Mouse (Mus musculus): ENCODE results near the gene Zfp292.
A peak's percentile ranks its signal among the peaks of the same experiment; 100 is the strongest.

Gene Zfp292

DNA sequence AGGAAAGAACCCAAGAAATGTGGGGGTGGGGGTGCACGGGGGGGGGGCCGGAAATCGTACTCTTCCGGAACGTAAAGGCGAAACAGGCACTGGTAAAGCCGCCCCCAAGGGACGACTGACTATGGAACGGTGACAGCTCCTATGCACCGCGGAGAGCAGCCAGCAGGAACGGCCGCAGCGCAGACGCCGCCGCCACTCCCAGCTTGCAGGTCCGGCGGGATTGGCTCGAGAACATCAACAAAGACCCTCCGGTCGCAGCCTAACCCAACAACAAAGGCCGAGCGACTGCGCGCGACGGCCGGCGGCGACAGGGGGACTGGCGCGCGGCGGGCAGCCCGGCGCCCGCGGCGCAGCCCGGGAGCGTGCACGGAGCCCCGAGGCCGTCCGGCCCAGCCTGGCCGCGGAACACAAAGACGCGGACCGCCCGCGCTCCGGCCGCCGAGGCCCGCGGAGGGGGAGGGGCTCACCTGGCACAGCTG lies 430 bp downstream of the Zfp292 start:
- peak; percentile 79 for DNase-seq (ENCODE audit: low spot score)

DNA sequence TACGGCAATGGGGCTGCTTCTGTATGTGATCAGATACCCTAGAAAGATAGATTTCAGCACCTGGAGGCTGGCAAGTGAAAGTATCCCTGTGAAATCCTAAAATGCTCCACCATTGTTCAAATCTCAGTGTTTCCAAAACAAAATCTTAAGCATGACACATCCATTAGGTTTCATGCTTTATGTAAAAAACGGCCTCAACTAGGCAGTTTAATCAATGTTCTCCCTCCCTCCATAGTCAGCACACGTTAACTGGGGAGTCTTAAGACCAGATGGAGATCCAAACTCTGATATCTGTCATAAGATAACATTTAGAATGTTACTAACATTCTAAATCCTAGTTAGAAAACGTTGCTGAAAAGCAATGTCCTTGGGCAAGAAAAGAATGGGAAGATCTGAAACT lies 909 bp downstream of the Zfp292 start:
- DNase-seq (ENCODE audit: low spot score): no peak

DNA sequence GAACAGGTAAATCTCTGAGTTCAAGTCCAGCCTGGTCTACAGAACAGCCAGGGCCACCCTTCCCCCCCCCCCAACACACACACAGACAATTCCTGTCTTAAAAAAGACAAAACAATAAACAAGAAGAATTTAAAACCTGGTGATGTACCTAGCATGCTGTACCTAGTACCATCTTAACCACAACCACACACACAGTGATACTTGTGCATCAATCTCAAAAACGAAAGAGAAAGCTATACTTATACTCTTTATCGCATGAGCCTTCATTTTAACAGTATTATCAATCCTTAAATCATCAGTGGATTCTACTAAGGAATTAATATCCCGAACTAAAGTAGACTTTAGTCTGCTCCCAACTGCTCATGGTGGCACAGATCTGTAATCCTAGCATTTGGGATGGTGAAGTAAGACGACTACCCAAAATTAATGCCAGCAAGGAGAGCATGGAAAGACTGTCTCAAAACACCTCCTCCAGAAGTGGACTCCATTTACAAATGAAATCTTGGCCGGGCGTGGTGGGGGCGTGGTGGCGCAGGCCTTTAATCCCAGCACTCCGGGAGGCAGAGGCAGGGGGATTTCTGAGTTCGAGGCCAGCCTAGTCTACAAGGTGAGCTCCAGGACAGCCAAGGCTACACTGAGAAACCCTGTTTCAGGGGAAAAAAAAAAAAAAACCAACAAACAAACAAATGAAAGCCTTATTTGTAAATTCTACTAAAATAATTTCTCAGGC lies 1.7 kb downstream of the Zfp292 start:
- DNase-seq (ENCODE audit: low spot score): no peak

DNA sequence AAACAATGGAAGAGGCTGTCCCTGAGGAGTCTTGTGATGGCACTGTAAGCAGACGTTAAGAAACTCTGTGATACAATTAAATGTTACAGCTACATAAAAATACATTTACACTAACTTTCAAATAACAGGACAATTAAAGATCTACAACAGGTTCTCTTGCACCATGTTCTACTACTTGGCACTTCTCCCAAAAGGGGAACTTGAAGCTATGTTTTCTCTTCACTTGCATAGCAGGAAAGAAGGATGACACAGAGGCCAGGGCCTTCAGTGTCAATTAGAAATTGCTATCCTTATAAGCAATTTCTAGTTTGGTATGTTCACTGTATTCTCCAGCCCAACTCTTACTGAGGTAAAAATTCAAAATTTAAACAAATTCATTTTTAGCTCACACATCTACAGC lies 8.5 kb downstream of the Zfp292 start:
- DNase-seq (ENCODE audit: low spot score): no peak

DNA sequence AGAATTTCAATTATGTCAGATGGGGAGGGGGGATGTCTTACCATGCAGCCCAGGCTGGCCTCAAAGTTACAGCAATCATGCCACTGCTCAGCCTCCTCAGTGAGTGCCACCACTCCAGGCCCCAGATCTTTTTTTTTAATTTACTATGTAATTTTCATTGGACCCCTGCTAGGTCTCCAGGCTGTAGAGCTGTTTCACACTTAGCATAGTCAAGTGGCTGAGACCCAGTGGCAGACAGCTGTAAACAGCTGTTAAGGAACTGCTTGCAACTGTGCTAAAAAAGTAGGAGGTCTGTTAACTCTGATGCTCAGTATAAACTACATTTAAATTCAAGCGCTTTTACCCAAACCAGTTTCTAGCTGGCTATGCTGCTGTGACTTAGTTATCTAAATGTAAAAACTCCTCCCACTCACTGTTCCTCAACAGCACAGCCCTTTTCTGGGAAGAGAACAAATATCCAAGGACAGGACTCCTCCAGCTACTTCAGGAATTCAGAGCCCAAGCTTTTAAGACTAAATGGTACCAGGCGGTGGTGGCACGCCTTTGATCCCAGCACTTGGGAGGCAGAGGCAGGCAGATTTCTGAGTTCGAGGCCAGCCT lies 9.8 kb downstream of the Zfp292 start:
- no peak for DNase-seq (ENCODE audit: low spot score)

DNA sequence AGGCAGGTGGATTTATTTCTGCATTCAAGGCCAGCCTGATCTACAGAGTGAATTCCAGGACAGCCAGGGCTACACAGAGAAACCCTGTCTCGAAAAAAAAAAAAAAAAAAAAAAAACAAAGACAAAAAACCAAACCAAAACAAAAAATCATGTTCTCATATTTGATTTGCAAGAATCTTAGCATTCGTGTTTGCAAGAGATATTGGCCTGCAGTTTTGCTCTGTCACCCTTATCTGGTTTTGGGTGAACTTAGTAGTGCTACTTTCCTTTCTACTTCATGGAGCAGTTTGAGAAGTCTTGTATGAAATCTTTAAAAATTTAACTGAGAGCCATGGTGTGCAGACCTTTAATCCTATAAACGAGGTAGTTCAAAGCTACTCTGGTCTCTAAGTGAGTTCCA lies 12.9 kb downstream of the Zfp292 start:
- no peak for DNase-seq (ENCODE audit: low spot score)

DNA sequence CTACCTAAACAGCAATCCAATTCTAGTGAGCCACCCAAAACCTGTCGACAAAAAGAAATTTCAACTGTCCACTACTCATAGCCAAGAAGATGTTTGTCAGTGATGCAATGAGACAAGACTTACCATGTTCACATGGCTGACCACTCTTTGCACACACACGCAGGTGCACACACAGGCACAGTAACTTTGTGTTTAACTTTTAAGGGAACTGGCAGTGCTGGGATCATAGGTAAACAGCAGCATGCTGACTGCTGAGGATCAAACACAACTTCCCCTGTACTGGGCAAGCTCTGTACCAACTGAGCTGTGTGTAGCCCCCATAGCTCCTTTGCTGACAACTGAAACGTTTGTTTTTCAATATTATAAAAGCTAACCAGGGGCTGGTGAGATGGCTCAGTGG lies 21.3 kb downstream of the Zfp292 start:
- no peak for DNase-seq (ENCODE audit: low spot score)

DNA sequence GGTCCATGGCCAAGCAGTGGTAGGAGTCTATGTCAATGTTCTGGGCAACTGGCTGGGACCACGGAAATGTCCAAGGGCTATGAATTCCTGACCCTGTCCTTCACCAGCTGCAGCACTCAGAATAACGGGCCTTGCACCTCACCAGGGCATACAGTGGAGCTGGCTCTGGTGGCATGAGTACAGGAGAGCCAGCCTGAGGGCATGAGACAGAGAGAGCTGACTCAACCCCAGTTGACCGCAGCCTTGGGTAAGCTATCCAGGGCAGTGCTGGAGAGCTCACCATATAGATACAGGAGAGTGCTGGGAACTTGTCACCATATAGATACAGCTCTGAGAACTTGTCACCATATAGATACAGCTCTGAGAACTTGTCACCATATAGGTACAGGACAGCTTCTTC lies 23.3 kb downstream of the Zfp292 start:
- no peak for DNase-seq (ENCODE audit: low spot score)

DNA sequence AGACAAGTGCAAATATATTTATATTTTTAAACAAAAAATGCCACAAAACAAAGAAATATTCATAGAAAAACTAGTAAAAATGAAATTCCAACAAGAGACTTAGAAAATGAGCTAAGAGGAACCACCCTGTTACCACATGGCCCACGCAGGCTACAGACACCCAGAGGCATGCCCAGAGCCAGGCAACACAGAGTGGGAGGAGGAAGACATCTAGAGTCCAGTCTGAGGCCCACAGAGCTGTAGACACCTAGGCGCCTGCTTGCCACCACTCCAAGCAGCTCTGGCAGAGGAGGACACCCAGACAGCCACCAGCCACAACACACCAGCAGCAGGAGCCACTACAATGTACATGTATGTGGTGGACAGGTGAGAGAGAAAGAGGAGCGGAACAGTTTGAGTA lies 23.9 kb downstream of the Zfp292 start:
- no peak for DNase-seq (ENCODE audit: low spot score)

DNA sequence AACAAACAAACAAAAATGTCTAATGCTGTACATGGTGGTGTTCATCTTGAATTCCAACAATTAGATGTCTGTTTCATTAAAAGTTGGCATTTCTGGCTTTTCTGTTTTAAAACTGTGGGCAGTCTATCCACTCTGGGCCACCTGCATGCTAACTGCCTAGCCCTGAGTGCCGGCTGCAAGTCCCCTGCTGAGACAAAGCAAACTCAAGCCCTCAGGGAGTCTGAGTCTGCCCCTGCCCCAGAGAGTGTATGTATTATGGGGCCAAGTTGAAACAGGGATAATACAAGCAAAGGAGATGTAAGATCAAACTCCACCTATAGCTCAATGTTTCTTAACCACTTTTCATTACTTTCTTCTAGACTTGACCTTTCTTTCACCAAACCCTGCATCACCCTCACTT lies 26.8 kb downstream of the Zfp292 start:
- no peak for DNase-seq (ENCODE audit: low spot score)

DNA sequence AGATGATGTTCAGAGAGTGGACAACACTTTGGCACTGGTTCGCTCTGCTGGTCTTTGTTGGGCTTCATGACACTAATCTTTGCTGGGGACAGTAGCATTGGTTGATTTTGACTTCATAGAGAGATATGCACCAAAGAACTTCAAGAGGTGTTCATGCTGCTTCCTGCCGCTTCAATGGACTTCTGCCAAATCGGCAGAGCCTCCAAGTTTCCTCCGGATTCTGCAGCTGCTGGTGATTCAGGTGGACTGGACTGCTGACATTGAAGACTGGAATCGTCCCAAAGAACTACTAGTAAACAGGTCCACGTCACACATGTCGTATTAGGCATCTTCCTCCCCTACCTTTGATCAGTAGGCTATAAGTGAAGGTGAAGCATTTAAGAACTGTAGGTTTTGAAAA lies 30.7 kb downstream of the Zfp292 start:
- DNase-seq (ENCODE audit: low spot score): no peak

DNA sequence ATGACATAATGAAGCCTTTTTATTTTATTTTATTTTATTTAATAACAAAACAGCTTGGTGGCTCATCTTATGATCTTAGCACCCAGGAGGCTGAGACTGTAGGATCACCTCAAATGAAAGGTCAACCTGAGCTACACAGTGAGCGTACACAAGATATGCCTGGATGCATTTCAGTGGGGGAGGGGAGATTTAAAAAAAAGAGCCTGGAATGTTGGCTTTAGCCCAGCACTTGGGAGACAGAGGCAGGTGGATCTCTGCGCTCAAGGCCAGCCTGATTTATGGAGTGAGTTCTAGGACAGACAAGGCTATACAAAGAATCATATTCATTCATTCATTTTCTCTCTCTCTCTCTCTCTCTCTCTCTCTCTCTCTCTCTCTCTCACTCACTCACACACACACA lies 32.6 kb downstream of the Zfp292 start:
- DNase-seq (ENCODE audit: low spot score): no peak

DNA sequence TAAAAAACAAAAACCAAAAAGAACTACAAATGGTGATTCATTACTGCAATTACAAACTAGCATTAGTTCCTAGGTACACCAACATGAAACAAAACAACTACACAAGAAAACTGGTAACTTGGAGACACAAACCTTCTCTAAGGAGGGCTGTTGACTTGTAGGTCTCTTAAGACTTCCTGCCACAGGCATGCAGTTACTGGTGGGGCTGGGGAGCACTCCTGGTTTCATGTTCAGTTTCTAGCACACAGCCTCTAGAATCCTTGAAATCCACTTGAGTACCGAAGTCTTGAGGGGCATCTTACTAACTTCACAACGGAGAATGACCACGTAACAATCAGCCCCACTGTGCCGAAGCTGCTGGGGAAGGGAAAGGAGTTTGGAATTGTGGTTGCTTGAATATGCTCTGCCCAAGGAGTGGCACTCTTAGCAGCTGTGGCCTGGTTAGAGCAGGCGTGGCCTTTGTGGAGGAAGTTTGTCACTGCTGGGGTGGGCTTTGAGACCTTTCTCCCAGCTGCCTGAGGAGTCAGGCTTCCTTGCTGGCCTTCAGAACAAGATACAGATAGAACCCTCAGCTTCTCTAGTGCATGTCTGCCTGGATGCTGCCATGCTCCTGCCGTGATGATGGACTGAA lies 35.0 kb downstream of the Zfp292 start:
- no peak for DNase-seq (ENCODE audit: low spot score)

DNA sequence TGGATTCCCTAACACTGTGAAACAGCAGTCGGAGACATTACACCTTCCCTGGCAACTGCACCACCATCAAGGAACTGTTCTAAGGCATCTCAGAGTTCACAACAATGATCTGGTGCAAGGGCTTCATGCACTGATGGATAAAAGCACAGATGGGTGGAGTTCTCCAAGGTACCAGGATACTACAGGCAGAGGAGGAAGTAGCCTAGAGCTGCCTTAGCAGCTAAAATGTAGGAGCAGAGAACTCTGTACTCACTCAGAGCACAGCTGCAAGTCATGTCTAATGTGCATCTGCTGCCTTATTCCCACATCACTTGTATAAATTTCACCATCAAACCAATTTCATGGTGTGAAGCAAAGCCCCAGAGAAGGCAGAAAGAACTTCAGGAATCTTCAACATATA lies 38.9 kb downstream of the Zfp292 start:
- DNase-seq (ENCODE audit: low spot score): no peak

DNA sequence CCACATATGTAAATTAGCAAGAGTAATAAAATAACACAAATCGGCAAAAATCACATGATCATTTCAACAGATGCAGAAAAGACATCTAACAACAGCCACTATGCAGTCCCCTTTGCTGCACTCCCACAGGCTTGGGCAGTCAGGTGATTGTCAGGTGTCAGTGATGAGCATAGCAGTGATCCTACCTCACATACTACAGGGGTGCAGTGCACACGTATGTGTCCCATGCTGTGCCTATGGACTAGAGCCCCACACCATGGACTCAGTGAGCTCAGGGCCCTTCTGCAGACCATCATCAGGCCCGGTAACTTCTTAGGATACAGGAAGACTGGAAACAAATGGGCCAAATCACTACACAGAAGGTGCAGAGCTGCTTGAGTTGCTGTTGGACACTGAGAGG lies 39.9 kb downstream of the Zfp292 start:
- DNase-seq (ENCODE audit: low spot score): no peak

DNA sequence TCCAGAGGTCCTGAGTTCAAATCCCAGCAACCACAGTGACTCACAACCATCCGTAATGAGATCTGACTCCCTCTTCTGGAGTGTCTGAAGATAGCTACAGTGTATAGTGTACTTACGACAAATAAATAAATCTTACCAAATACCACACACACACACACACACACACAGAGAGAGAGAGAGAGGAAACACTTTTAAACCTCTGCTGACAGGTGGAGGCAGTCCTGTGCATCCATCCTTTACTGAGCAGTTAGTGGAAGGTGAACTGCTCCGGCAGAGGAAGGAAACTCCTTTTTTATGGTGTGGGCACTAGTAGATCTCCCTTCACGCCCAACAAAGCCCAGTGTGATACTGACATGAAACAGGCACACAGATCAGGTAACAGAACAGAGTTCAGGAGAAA lies 51.3 kb downstream of the Zfp292 start:
- DNase-seq (ENCODE audit: low spot score): no peak

DNA sequence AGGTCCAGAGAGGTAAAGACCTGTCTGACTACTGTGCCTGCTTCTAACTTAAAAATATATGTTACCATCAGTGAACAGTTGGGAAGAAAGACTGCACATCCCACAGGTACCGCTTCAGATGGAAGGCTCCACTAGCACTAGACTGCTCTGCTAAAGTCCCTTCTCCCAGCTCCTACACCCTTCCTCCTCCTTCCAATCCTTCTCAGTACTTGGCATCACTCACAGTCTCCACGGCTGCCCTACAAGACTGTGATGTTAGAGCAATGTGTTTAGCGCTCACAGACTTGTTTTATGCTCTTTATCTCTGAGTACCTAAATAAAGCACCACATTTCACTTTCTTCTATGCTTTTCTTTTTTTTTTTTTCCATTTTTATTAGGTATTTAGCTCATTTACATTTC lies 53.3 kb downstream of the Zfp292 start:
- DNase-seq (ENCODE audit: low spot score): no peak

DNA sequence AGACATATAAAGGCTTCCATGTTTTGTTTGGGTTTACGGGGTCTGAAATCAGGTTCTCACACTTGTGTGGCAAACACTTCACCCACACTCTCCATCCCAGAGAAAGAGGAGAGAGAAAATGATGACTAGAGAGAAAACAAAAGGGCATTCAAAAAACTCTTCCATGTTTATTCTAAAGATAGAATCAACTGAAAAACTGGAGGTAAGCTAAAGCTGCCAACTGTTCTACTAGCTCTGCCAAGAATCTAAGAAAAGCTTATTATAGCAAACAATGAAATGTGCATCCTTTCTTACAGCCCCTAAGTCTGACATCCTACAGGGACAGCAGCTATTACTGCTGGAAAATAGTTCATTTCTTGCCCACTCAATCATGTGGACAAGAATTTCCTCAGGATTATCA lies 58.9 kb downstream of the Zfp292 start:
- DNase-seq (ENCODE audit: low spot score): no peak

DNA sequence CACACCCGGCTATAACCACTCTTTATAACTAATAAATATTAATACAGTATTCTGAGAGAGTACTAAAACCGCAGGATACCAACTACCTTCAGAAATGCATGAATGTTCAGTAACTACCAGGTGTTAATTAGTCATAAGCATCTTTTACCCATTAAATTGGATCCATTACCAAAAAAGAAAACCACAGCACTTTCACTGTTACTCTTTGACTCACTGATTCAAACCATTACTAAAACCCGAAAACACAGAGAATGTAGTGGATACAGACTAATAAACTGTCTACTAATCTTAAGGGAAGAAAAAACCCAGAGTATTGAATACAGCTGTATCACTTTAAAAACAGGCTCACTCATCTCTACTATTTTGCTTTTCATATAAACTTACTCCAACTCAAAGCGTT lies 62.9 kb downstream of the Zfp292 start:
- DNase-seq (ENCODE audit: low spot score): no peak

DNA sequence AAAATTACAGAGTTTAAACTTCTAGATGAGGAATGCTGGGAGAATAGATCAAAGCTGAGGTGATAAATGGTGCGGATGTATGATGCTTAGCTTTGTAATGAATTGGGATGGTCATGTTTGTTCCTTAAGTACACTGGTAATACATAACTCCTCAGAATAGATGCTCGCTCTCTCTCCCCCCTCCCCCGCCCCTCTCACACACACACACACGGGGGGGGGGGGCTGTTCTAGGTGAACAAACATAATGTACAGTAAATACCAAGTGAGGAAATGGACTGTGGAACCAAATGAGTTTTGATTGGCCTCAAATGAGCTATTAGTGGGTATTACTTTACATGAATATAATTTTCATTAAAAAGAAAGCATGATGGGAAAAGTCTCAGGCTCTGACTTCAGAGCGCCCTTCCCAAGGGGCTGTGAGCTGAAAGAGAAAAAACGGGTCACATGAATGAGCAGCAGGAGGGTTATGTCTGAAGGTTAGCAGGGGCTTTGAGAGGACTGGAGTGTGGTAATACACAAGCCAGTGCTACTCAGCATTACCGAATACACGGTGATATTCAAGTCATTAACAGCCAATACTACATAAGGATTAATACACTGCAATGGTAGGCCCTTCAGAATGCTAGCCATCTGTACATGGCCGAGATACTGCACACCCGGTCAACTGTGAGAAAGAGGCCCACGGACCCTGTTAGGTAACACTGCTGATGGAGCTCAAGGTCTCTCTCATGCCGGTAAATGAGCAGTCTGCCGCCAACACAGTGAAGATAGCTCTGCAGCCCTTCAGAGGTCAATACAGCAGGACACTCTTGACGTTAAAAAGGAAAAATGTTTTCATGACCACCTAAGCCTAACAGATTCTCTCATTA lies 81.4 kb downstream of the Zfp292 start:
- DNase-seq (ENCODE audit: low spot score): no peak

DNA sequence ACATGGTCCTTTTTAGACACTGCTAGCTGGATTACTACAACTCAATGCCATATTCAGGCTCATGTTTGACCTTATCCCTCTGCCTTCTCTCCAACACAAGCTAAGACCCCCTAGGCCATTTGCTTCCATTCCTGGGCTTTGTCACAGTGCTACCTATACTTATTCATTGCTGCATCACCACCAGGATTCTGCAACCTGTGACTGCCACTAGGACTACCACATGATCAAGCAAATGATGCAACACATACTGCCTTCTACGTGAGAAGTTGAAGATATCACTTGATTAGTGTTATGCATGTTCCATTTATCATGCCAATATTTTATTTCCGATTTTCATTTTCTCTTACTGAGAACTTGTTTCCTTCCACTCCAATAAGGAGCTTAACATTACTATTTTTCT lies 84.8 kb downstream of the Zfp292 start:
- DNase-seq (ENCODE audit: low spot score): no peak

DNA sequence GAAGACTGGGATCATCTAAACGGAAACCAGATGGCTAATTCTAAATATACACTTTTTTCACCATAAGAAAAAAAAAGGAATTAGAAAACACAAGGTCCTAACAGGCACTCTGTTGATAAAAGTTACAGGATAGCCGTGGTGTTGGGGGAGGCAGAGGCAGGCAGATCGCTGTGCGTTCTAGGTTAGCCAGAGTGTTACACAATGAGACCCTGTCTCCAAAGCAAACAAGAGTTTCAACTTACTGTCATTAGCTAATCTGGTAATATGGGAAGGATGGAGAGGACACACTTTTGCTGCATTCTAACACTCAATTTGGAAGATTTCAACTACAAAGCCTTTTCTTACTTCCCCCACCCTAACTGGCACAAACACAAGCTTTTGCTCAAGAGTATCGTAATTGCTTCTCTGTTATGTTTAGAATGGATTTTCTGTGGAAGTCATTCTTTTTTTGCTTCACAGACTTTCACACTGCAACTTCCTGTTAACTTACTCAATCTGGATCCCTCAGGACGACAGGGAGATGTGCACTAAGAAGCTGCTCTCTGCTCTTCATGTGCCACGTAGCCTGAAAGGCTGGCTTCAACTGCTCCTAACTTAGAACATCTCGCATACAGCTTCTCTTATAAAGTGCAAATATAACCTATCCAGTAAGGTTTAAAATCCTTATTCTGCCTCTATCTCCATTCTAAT lies 85.3 kb downstream of the Zfp292 start:
- no peak for DNase-seq (ENCODE audit: low spot score)

Data from embryo, embryonic 10 days (tissue).